Mouse (Mus musculus) lung, postnatal 25 days (tissue): ENCODE measurements around the gene Gm9918.
"Not testable (repeated sequence)": the region's sequence is repeated elsewhere in the genome, so short reads cannot be mapped to it uniquely, and the experiment has no call there.

Experiments used
- DNase-seq: peaks from one replicate; pipeline ENCODE4 v3.0.0; 2022; ENCODE audit warnings: low spot score

The Gm9918 gene

GRCm38 (mm10) chr15:102270274-102270960 is at the start of gene Gm9918:
Gm9918 (plus strand) TSS chr15:102270563.
- no peak for DNase-seq

DNA sequence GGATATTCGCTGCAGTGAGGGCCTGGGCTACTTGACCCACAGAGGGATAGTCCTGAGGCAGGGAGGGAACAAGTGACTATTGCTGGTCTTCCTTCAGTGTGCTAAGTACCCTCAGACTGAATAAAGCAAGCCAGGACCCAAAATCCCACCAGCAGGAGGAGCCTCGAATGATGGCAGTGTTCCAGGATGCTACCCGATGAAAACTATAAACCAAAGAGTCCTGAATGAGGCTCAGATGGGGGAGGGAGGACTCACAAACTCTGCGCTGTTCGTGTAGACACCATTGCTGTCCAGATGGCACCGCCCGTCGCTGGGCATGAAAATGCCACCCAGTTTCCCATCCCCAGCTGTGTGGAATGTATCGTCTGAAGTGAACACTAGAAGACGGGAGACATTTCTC is 48.0 kb upstream of the Gm9918 start:
- DNase-seq, result no peak

DNA sequence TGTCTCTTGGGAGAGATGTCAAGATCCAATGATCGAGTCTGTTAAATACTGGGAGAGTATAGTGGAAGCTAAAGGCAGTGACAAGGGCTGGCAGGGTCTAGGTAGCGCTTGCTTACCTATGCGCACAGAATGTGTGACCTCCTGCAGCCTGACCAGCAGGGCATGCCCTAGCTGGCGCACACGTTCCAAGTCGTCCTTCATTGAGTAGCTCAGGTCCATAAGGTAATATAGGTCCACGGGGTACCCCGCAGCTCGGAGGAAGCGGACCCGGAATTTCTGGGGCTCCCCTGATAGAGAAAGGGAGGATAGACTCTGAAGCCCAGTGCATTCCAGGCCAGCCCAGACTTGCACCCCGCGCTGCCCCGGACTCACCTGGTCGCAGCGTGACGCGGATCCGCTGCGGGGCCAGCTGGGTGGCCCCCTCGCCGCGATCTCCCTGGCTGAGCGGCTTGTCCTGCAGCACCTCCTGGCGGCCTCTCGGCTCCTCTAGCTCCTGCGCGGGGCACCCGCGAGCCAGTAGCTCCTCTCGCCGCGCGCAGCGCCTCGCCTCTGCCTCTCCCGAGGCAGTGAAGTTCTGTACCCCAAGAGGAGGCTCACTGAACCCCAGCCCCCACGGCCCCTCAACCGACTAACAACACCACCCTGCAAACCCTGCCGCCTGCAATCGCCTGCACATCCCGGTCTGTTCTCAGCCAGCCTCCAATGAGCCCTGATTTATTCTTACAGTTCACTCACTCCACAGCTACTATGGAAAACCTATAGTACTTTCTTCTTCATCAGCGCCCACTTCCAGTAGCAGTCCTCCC is 46.0 kb upstream of the Gm9918 start:
- peak; percentile 86 for DNase-seq

DNA sequence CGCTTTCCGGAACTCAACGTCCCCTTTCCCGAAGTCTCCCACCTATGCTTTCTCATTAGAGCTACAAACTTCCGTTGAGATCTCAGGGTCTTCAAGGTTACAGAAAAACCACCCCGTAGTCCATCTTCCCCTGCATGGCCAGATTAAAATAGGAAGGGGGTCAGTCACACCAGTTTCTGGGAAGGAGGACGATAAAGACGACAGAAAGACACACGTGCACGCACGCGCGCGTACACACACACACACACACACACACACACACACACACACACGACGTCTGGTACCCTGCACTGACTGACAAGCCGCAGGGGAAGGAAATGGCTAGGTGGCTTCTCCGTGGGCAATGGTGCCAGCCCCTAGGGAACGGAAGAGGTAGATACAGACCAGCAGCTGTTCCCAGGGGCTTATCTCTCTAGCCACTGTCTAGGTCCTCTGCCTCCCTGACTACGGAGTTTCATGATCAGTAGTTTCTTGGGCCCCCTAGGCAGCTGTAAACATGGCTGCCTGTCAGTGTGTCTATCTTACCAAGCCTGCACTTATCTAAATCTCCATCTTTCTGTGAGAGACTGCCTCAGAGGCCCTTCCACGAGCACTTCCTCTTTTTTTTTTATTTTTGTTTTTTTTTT is 45.3 kb upstream of the Gm9918 start:
- DNase-seq, result no peak

DNA sequence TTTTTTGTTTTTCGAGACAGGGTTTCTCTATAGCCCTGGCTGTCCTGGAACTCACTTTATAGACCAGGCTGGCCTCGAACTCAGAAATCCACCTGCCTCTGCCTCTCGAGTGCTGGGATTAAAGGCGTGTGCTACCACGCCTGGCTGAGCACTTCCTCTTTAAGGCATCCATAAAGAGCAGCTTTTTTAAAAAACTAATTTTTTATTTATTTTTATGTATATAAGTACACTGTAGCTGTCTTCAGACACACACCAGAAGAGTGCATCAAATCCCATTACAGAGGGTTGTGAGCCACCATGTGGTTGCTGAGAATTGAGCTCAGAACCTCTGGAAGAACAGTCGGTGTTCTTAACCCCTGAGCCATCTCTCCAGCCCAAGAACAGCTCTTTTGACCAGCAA is 44.7 kb upstream of the Gm9918 start:
- DNase-seq, result not testable (repeated sequence)

- DNase-seq, result no peak
Observed at GRCm38 (mm10) chr15:102230408-102231321, 39.7 kb upstream of the Gm9918 start.

GRCm38 (mm10) chr15:102231748-102232147 is 38.6 kb upstream of the Gm9918 start, which contains the start of gene Itgb7:
Itgb7 (minus strand) TSS chr15:102231944.
- DNase-seq, result peak; percentile 67

GRCm38 (mm10) chr15:102232764-102233163 is 37.6 kb upstream of the Gm9918 start:
- no peak for DNase-seq

DNA sequence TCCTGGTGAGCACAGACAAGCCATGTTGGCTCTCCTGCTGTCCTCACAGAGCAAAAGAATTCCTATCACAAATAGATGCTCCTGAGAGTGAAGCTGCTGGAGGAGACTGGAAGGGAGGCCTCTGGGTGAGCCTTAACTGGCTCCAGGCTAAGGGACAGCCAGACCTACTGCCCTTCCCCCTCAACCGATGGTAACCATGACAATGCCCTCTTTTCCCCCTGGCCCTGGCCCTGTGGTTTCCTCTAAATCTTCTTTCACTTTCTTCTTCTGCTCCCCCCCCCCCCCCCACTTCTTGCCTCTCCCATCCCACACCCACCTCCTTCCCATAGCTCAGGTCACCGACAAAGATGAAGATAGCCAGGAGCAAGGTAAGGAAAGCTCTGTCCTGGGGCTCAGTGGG is 36.5 kb upstream of the Gm9918 start:
- no peak for DNase-seq

- peak; percentile 67 for DNase-seq
Observed at GRCm38 (mm10) chr15:102235371-102236027, 34.9 kb upstream of the Gm9918 start.

DNA sequence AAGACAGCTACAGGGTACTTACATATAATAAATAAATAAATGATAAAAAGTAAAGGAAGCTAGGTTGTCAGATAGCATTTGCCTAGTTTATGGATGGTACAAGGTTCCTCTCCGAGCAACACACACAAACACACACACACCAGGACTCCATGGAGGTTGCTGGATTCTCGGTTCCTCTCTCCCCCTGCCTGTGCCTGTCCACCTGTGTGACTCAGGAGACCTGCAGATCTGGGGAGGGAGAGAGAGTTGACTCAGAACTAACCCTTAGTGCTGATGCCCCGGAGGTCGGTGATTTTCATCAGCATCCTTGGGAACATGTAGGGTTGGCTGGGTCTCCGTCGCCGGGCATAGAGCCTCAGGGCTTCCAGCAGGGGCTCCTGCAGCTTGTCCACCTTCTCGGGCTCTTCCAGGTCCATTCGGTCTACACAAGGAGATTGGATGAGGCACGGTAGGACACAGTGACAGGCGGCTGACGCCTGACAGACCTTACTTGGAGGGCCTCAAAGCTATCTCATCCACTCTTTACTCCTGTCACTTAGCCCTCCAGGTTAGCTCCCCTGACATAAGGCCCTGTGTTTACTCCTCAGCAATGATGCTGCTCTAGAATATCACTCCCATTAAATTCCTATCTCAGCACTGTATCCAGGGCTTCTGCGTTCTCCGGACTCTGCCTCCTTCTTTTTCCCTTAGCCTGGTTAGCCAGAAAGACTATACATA is 31.7 kb upstream of the Gm9918 start:
- no peak for DNase-seq

DNA sequence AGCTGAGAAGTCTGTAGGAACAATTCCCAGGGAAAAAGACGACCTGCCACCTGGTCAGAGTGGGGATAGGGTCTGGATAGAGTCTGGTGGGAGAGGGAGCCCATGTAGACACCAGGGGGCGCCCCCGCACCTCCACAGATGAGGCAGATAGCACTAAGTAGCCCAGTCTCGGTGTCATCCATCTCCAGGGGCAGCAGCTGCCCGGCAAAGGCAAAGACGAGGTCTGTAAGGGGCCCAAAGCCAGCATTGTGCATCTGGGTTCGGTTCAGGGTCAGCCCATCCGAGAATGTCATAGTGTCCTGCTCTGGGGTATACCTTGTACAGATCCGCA is 31.1 kb upstream of the Gm9918 start:
- peak; percentile 80 for DNase-seq

- no peak for DNase-seq
Observed at GRCm38 (mm10) chr15:102239851-102240250, 30.5 kb upstream of the Gm9918 start.

DNA sequence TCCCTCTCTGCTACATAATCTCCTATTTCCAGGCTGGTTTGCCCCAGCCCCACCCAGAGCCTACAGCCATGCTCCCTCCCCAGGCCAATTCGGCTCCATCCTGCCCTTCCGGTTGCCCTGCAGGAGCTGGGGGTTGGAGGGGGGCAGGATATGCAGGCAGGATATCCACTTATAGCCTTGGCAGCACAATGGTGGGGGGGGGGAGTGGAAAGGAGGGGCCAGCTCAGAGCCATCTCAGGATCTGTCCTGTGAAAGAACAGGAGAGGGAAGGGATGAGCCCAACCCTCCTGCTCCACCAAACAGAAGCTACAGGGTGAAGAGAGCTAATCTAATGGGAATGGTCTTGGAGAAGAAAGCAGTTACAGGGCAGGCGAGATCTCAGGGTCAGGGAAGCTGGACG is 29.8 kb upstream of the Gm9918 start:
- peak; percentile 68 for DNase-seq

GRCm38 (mm10) chr15:102242404-102243228 is 27.7 kb upstream of the Gm9918 start:
- DNase-seq, result no peak

DNA sequence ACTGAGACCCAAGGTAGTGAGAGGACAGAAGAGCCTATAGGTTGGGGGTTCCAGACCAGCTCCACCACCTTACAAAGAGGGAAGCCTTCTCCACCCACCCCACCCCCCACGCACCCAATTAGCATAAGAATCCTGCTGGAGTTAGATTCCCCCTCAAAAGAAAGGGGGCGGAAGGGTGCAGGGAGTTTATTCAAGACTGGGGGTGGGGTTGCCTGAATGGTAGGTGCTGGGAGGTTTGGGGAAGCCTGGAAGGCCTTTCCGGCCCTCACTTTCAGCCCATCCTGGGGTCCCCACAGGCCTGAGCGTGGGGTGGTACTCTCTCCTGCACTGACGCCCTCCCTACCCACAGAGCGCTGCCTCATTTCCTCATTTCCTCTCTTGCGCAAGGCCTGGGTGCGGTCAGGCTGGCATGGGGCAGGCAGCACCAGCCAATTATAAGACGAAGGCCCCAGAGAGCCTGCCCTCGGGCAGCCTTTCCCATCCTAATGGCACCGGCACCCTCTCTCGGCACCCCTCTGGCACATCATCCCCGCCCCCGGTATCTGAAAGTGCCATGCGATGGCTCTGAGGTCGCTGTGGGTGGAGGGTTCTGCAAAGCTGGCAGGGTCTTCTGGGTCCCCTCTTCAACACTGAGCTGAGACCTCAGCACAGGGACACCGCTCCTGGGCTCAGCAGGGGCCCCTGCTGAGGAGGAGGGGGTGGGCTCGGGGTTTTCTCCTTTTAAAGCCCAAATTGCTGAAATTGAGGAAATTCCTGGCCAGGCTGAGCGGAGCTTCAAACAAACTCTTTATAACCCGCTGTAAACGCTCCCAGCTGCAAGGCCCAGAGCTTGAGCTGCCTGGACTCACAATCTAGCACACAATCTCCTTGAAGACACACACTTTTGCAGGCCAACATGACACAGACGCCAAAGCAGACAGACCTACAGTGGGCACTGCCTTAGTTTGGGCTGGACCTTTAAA is 26.9 kb upstream of the Gm9918 start:
- peak; percentile 94 for DNase-seq

DNA sequence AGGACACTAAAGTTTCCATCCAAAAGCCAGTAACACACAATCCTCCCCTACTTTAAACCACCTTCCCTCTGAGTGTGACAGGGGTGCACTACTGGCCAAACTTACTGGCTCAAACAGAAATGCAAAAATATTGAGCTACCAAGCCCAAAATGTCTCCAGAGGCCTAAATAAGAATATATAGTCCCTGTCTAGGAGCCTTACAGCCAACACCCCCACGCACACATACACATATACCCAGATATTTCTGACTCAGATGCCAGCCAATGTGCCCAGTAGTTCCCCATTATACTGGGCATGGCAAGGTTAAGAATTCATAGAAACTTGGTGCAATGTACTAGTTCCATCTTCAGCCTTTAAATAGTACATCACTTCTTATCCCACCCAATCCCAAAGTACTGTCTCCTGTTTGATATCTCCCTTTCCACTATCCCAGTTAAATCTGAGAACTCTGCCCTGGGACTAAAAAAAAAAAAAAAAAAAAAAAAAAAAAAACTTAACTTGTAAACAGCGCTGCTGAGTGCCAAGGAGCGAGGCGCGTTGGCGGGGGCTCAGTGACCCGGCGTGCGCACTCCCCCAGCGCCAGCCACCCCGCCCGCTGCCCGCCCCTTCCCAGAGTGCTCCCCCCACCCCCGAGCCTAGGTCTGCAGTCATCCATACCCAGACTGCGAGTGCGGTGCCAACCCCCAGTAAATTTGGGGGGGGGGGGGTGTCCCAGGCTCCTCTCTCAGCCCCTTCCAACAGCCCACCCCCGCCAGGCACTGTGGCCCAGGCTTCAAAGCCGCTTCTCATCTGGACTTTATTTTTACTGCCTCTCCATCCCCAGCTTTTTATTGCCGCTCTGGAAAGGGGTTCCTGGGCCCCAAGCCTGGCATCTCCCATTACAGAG is 25.8 kb upstream of the Gm9918 start:
- DNase-seq, result no peak

DNA sequence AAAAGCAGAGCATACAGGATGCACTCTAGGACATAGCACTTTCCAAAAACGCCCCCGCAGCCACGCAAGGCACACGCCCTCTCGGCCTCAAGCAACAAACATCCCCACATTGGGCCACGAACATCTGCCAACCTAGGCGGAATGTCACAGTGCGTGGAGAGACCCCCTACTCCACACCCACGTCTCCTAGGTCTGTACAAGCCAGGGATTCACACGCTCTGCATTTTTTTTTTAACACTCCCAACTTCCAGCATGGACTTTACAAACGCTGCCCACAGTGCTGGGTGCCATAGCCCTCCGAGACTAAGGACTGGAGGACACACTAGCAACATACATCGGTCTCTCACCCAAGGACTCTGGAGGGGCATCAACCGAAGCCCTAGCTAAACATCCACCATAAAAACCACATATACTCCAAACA is 24.9 kb upstream of the Gm9918 start:
- DNase-seq, result no peak
